Mouse (Mus musculus) heart, adult 2 months (tissue): ENCODE measurements around the gene C8a. TPM values are rescaled to one million over a fixed set of nuclear protein-coding genes. Genes with fewer than 3 reads are reported as not detected.

ENCODE experiments used
- DNase-seq, 2 experiments: peaks; one replicate each; pipeline ENCODE4 v3.0.0; 2021
- H3K27ac ChIP-seq: fragments of 200-600 bp; 2 replicates; pipeline ENCODE4 v1.8.1; 2022
- H3K27me3 ChIP-seq: fragments of 200-500 bp; 2 replicates; pipeline ENCODE4 v1.6.1; 2012; ENCODE audit warnings: mild to moderate bottlenecking, low read length, inconsistent platforms, mixed read lengths; ENCODE audit not compliant: control insufficient read depth, insufficient read depth
- H3K36me3 ChIP-seq: fragments of 200-500 bp; 2 replicates; pipeline ENCODE4 v1.6.1; 2012; ENCODE audit warnings: low read length, inconsistent platforms; ENCODE audit not compliant: control insufficient read depth, insufficient read depth
- H3K4me1 ChIP-seq: fragments of 200-500 bp; 2 replicates; pipeline ENCODE4 v1.6.1; 2011; ENCODE audit warnings: low read length; ENCODE audit not compliant: control insufficient read depth, insufficient read depth
- H3K4me3 ChIP-seq: fragments of 200-600 bp; 2 replicates; pipeline ENCODE4 v1.8.1; 2022
- H3K79me2 ChIP-seq: fragments of 200-500 bp; replicated peaks from 2 replicates; pipeline ENCODE4 v1.6.1; 2012; ENCODE audit warnings: mild to moderate bottlenecking, inconsistent platforms, low read length, moderate library complexity, mixed read lengths; ENCODE audit not compliant: control insufficient read depth, insufficient read depth
- H3K9ac ChIP-seq: fragments of 200-500 bp; 2 replicates; pipeline ENCODE4 v1.6.1; 2012; ENCODE audit warnings: low read depth, mild to moderate bottlenecking, control low read depth, inconsistent platforms, low read length, mixed read lengths
- CTCF ChIP-seq: fragments of 200-600 bp; IDR thresholded peaks from 2 replicates; pipeline ENCODE4 v1.8.1; 2022; ENCODE audit warnings: antibody characterized with exemption, mild to moderate bottlenecking, moderate library complexity
- EP300 ChIP-seq: fragments of 200-500 bp; IDR thresholded peaks from 2 replicates; pipeline ENCODE4 v1.6.1; 2011; ENCODE audit warnings: low read depth, low read length, control low read depth; ENCODE audit not compliant: insufficient read depth
- POLR2A ChIP-seq: fragments of 200-500 bp; IDR thresholded peaks from 2 replicates; pipeline ENCODE4 v1.6.1; 2011; ENCODE audit warnings: mild to moderate bottlenecking, low read depth, low read length, control low read depth; ENCODE audit not compliant: insufficient read depth
- WGBS: fragments of 180-500 bp; shearing (Covaris S2); methylation state at CpG from one replicate; pipeline ENCODE4 v1.1.7; 2018; 5-methylcytosine and 5-hydroxymethylcytosine counted together
- intact Hi-C: fragments of 180-260 bp; cut with DNase I; formaldehyde crosslinking; loops from one replicate; pipeline ENCODE4 v1.15.1; 2025
- polyA plus RNA-seq: library from polyadenylated mRNA; depleted of rRNA; stranded (reverse); fragments of >200 nt; gene quantifications from 2 replicates; pipeline ENCODE4 v1.2.3, GENCODE M21; 2012
- total RNA-seq, 2 experiments: library from RNA; stranded (reverse); gene quantifications; 2 replicates each; pipeline ENCODE4 v1.2.3; 2021

C8a gene
- total and polyA plus RNA-seq, 3 experiments = not detected

DNA sequence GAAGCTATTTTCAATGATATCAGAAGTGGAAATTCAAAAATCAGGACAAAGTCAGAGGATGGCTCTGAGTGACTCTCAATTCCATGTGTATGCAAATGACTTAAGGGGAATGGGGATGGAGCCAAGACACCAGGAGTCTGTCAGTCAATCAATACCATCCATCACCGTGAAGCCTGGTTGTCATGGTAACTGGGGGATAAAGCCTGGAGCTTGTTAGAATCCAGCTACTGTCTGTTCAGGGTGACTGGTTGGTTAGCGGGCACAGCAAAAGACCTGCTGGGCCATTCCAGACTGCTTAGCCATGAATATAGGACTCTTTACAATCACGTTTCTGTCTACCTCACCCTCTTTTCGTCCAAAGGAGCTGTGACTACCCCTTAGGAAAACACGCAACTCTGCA lies 41.1 kb downstream of the C8a start:
- no peaks in the 10 kb centered on the region for H3K36me3 ChIP-seq
- no peak overlapping the region for H3K9ac ChIP-seq
- H3K79me2 ChIP-seq = no peaks in the 10 kb centered on the region
- no peak for TF ChIP-seq POLR2A
- TF ChIP-seq CTCF = no peak
- TF ChIP-seq EP300 = no peak
- H3K27ac ChIP-seq = no peak overlapping the region
- DNase-seq = no peak
- WGBS = 59% methylated on average over 5 of the region's 5 CpGs
- intact Hi-C loops = no loop called here
- H3K4me3 ChIP-seq = no peak overlapping the region
- H3K4me1 ChIP-seq = no peaks in the 10 kb centered on the region
- no peaks in the 10 kb centered on the region for H3K27me3 ChIP-seq

DNA sequence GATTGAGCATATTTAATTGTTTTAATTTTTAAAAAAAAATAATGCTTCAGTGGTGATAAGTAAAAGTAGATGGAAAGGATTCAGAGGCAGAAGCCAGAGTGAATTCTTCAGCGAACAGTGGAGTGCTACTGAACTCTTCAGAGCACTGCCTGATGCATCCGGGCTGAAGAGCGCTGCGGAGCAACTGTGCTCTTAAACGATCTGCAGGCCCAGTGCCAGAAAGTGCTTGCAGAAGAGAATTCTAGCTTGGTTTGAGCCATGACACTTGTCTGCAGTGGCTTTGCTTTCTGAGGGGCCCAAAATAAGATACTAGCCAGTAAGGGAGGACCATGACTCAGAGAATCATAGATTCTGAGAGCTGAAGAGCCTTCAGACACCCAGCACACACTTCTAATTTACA lies 47.3 kb downstream of the C8a start:
- intact Hi-C loops = no loop called here
- no peak for TF ChIP-seq POLR2A
- no peak for TF ChIP-seq EP300
- no peak for TF ChIP-seq CTCF
- Histone ChIP-seq H3K9ac (no peak overlapping the region), H3K27me3 (no peaks in the 10 kb centered on the region), H3K4me1 (no peaks in the 10 kb centered on the region), H3K79me2 (no peaks in the 10 kb centered on the region), H3K4me3 (no peak overlapping the region), H3K36me3 (no peaks in the 10 kb centered on the region), H3K27ac (no peak overlapping the region)
- 65% methylated on average over 5 of the region's 5 CpGs for WGBS
- no peak for DNase-seq

GRCm38 (mm10) chr4:104824381-104825077 lies 51.7 kb downstream of the C8a start:
- Histone ChIP-seq H3K4me1 (no peaks in the 10 kb centered on the region), H3K79me2 (no peaks in the 10 kb centered on the region), H3K27ac (no peak overlapping the region), H3K9ac (no peak overlapping the region), H3K36me3 (no peaks in the 10 kb centered on the region), H3K27me3 (no peaks in the 10 kb centered on the region), H3K4me3 (no peak overlapping the region)
- TF ChIP-seq EP300 = no peak
- no peak for TF ChIP-seq POLR2A
- no peak for TF ChIP-seq CTCF
- no peak for DNase-seq
- WGBS = 70% methylated on average over 7 of the region's 7 CpGs
- intact Hi-C loops = no loop called here

- Histone ChIP-seq H3K27me3 (no peaks in the 10 kb centered on the region), H3K9ac (no peak overlapping the region), H3K27ac (no peak overlapping the region), H3K4me3 (no peak overlapping the region), H3K79me2 (no peaks in the 10 kb centered on the region), H3K36me3 (no peaks in the 10 kb centered on the region), H3K4me1 (no peaks in the 10 kb centered on the region)
- intact Hi-C loops = no loop called here
- WGBS = 70% methylated on average over 4 of the region's 4 CpGs
- DNase-seq = no peak
- TF ChIP-seq POLR2A (no peak), CTCF (no peak), EP300 (no peak)
These were observed 52.5 kb downstream of the C8a start for GRCm38 (mm10) chr4:104823597-104824101.

GRCm38 (mm10) chr4:104819891-104820290 lies 56.3 kb downstream of the C8a start:
- H3K4me1 ChIP-seq = no peaks in the 10 kb centered on the region
- intact Hi-C loops = no loop called here
- TF ChIP-seq EP300 (no peak), CTCF (no peak), POLR2A (no peak)
- no peaks in the 10 kb centered on the region for H3K79me2 ChIP-seq
- DNase-seq = no peak
- H3K4me3 ChIP-seq = no peak overlapping the region
- no peak overlapping the region for H3K27ac ChIP-seq
- no peaks in the 10 kb centered on the region for H3K36me3 ChIP-seq
- H3K9ac ChIP-seq = no peak overlapping the region
- WGBS = 35% methylated on average over 4 of the region's 4 CpGs
- no peaks in the 10 kb centered on the region for H3K27me3 ChIP-seq

- Histone ChIP-seq H3K27ac (no peak overlapping the region), H3K36me3 (no peaks in the 10 kb centered on the region), H3K4me1 (no peaks in the 10 kb centered on the region), H3K27me3 (no peaks in the 10 kb centered on the region), H3K9ac (no peak overlapping the region), H3K79me2 (no peaks in the 10 kb centered on the region), H3K4me3 (no peak overlapping the region)
- TF ChIP-seq POLR2A = no peak
- TF ChIP-seq EP300 = no peak
- TF ChIP-seq CTCF = no peak
- intact Hi-C loops = no loop called here
- 68% methylated on average over 4 of the region's 4 CpGs for WGBS
- DNase-seq = no peak
These were observed 57.2 kb downstream of the C8a start for GRCm38 (mm10) chr4:104818986-104819385.
